Mouse (Mus musculus) lung, postnatal 0 days (tissue): ENCODE results near the gene Pde4d. TPM values are rescaled to one million over a fixed set of nuclear protein-coding genes. Genes with fewer than 3 reads are reported as not detected.

ENCODE experiments used
- ATAC-seq: fragments of 200-750 bp; cut with Nextera tagmentation; 2 replicates; pipeline ENCODE4 v1.8.0; 2017; ENCODE audit warnings: moderate library complexity
- DNase-seq: peaks from one replicate; pipeline ENCODE4 v3.0.0-alpha.2; 2016; ENCODE audit warnings: low spot score
- H3K27ac ChIP-seq: fragments of 300-500 bp; sonication (generic); 2 replicates; pipeline ENCODE4 v1.5.1; 2014; ENCODE audit warnings: antibody characterized with exemption, mild to moderate bottlenecking, low read length, mixed read lengths
- H3K27me3 ChIP-seq: fragments of 300-500 bp; sonication (generic); replicated peaks from 2 replicates; pipeline ENCODE4 v1.6.1; 2014; ENCODE audit warnings: low read length, mixed read lengths; ENCODE audit not compliant: insufficient read depth
- H3K36me3 ChIP-seq: fragments of 300-500 bp; sonication (generic); 2 replicates; pipeline ENCODE4 v1.6.1; 2014; ENCODE audit warnings: low read length, mixed read lengths; ENCODE audit not compliant: insufficient read depth
- H3K4me1 ChIP-seq: fragments of 300-500 bp; sonication (generic); 2 replicates; pipeline ENCODE4 v1.6.1; 2014; ENCODE audit warnings: antibody characterized with exemption, low read depth, low read length, mixed read lengths; ENCODE audit not compliant: insufficient read depth
- H3K4me2 ChIP-seq: fragments of 300-500 bp; sonication (generic); replicated peaks from 2 replicates; pipeline ENCODE4 v1.6.1; 2014; ENCODE audit warnings: low read depth, mild to moderate bottlenecking, low read length, moderate library complexity, mixed read lengths
- H3K4me3 ChIP-seq: fragments of 300-500 bp; sonication (generic); 2 replicates; pipeline ENCODE4 v1.5.1; 2014; ENCODE audit warnings: low read depth, low read length
- H3K9ac ChIP-seq: fragments of 300-500 bp; sonication (generic); replicated peaks from 2 replicates; pipeline ENCODE4 v1.6.1; 2014; ENCODE audit warnings: low read depth, mild to moderate bottlenecking
- H3K9me3 ChIP-seq: fragments of 300-500 bp; sonication (generic); 2 replicates; pipeline ENCODE4 v1.6.1; 2016; ENCODE audit warnings: low read length, mixed read lengths
- CTCF ChIP-seq: IDR thresholded peaks from 2 replicates; pipeline ENCODE4 v1.5.1; 2016; ENCODE audit warnings: antibody characterized with exemption, mild to moderate bottlenecking
- EP300 ChIP-seq: IDR thresholded peaks from 2 replicates; pipeline ENCODE4 v1.6.1; 2016; ENCODE audit warnings: antibody characterized with exemption, mild to moderate bottlenecking, control low read depth
- WGBS: fragments of 180-500 bp; shearing (Covaris S2); extraction: QIAGEN DNeasy Blood & Tissue Kit; methylation state at CpG from one replicate; pipeline ENCODE4 v1.1.7; 2014; 5-methylcytosine and 5-hydroxymethylcytosine counted together
- polyA plus RNA-seq: library from polyadenylated mRNA; unstranded; fragments of >200 nt; fragmentation: Nextera tagmentation; extraction: Ambion mirVana; gene quantifications from 2 replicates; pipeline ENCODE4 v1.2.1, GENCODE M21; 2015

The Pde4d gene
- polyA plus RNA-seq, 1 experiment from 2014 or later, result 19.7 TPM

GRCm38 (mm10) chr13:109693769-109694168 is 1244.0 kb downstream of the Pde4d start:
- ATAC-seq, result peak; percentile 33; the same call in 1 of the 2 replicates
- Histone ChIP-seq H3K36me3 (no peaks in the 10 kb centered on the region), H3K27me3 (no peaks in the 10 kb centered on the region), H3K4me3 (no peak overlapping the region), H3K27ac (no peak overlapping the region), H3K4me1 (no peaks in the 10 kb centered on the region), H3K4me2 (no peak overlapping the region), H3K9me3 (no peaks in the 10 kb centered on the region), H3K9ac (no peak overlapping the region)
- TF ChIP-seq CTCF, result no peak
- no peak for TF ChIP-seq EP300
- DNase-seq, result no peak
- WGBS, result 21% methylated on average over 2 of the region's 2 CpGs

- Histone ChIP-seq H3K4me2 (no peak overlapping the region), H3K27me3 (no peaks in the 10 kb centered on the region), H3K4me3 (no peak overlapping the region), H3K9me3 (no peaks in the 10 kb centered on the region), H3K4me1 (no peaks in the 10 kb centered on the region), H3K36me3 (no peaks in the 10 kb centered on the region), H3K9ac (no peak overlapping the region), H3K27ac (no peak overlapping the region)
- TF ChIP-seq CTCF (no peak), EP300 (no peak)
- WGBS, result 87% methylated on average over 2 of the region's 2 CpGs
- ATAC-seq (no peak), DNase-seq (no peak)
Measured at GRCm38 (mm10) chr13:109694293-109694692, 1244.5 kb downstream of the Pde4d start.

- Histone ChIP-seq H3K9me3 (no peaks in the 10 kb centered on the region), H3K27me3 (no peaks in the 10 kb centered on the region), H3K9ac (no peak overlapping the region), H3K4me3 (no peak overlapping the region), H3K36me3 (no peaks in the 10 kb centered on the region), H3K4me2 (no peak overlapping the region), H3K4me1 (no peaks in the 10 kb centered on the region), H3K27ac (no peak overlapping the region)
- DNase-seq (peak; percentile 24), ATAC-seq (no peak)
- TF ChIP-seq CTCF (no peak), EP300 (no peak)
- WGBS, result 52% methylated on average over 6 of the region's 6 CpGs
Measured at GRCm38 (mm10) chr13:109695098-109695497, 1245.3 kb downstream of the Pde4d start.

GRCm38 (mm10) chr13:109706141-109706540 is 1256.4 kb downstream of the Pde4d start:
- no peak overlapping the region for H3K4me2 ChIP-seq
- H3K27ac ChIP-seq, result no peak overlapping the region
- no peaks in the 10 kb centered on the region for H3K4me1 ChIP-seq
- no peak for ATAC-seq
- H3K27me3 ChIP-seq, result no peaks in the 10 kb centered on the region
- H3K36me3 ChIP-seq, result no peaks in the 10 kb centered on the region
- H3K9me3 ChIP-seq, result no peaks in the 10 kb centered on the region
- H3K4me3 ChIP-seq, result no peak overlapping the region
- no peak for TF ChIP-seq CTCF
- TF ChIP-seq EP300, result no peak
- DNase-seq, result no peak
- WGBS, result 54% methylated on average over 2 of the region's 2 CpGs
- no peak overlapping the region for H3K9ac ChIP-seq

- DNase-seq (no peak), ATAC-seq (no peak)
- no peak overlapping the region for H3K4me3 ChIP-seq
- no peak for TF ChIP-seq CTCF
- no peak for TF ChIP-seq EP300
- H3K4me1 ChIP-seq, result no peaks in the 10 kb centered on the region
- no peak overlapping the region for H3K9ac ChIP-seq
- H3K9me3 ChIP-seq, result no peaks in the 10 kb centered on the region
- 93% methylated on average over 5 of the region's 5 CpGs for WGBS
- H3K36me3 ChIP-seq, result no peaks in the 10 kb centered on the region
- no peak overlapping the region for H3K27ac ChIP-seq
- no peak overlapping the region for H3K4me2 ChIP-seq
- H3K27me3 ChIP-seq, result no peaks in the 10 kb centered on the region
Measured at GRCm38 (mm10) chr13:109706579-109706978, 1256.8 kb downstream of the Pde4d start.

- ATAC-seq, result no peak
- Histone ChIP-seq H3K27ac (no peak overlapping the region), H3K27me3 (no peaks in the 10 kb centered on the region), H3K9ac (no peak overlapping the region), H3K4me2 (no peak overlapping the region), H3K9me3 (no peaks in the 10 kb centered on the region), H3K36me3 (no peaks in the 10 kb centered on the region), H3K4me3 (no peak overlapping the region), H3K4me1 (no peaks in the 10 kb centered on the region)
- DNase-seq, result no peak
- 87% methylated on average over 4 of the region's 4 CpGs for WGBS
- no peak for TF ChIP-seq CTCF
- TF ChIP-seq EP300, result no peak
Measured at GRCm38 (mm10) chr13:109707154-109707553, 1257.4 kb downstream of the Pde4d start.

DNA sequence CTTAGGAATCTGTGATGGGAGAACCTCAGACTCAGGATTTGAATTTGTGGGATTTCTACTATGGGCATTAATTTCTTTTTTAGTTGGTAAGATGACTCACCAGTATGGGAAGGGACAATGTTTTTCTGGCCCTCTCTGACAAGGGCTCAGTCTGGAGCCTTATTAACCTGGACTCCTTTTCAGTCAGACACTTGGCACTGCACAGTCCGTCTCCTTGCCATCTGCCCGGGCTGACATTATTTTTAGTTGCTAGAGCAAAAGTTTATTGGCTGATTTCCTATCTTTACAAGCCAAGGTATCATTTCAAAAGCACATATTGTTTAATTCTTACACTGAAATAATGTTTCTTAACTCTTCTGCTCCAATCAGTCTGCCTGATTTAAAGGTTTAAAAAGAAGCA is 1258.6 kb downstream of the Pde4d start:
- Histone ChIP-seq H3K27ac (no peak overlapping the region), H3K4me2 (no peak overlapping the region), H3K9me3 (no peaks in the 10 kb centered on the region), H3K36me3 (no peaks in the 10 kb centered on the region), H3K9ac (no peak overlapping the region), H3K27me3 (no peaks in the 10 kb centered on the region), H3K4me3 (no peak overlapping the region), H3K4me1 (no peaks in the 10 kb centered on the region)
- 52% methylated on average over 2 of the region's 2 CpGs for WGBS
- ATAC-seq (no peak), DNase-seq (no peak)
- no peak for TF ChIP-seq EP300
- no peak for TF ChIP-seq CTCF
